Mouse (Mus musculus): ENCODE data around the gene Baz2b. TPM values are rescaled to one million over a fixed set of nuclear protein-coding genes. Genes with fewer than 3 reads are reported as not detected.
A peak's percentile ranks its signal among the peaks of the same experiment; 100 is the strongest.

Gene Baz2b
- 74.7 and 81.8 TPM in 2 replicates for polyA plus RNA-seq (2014; fragmentation: Nextera tagmentation; extraction: Ambion mirVana)

DNA sequence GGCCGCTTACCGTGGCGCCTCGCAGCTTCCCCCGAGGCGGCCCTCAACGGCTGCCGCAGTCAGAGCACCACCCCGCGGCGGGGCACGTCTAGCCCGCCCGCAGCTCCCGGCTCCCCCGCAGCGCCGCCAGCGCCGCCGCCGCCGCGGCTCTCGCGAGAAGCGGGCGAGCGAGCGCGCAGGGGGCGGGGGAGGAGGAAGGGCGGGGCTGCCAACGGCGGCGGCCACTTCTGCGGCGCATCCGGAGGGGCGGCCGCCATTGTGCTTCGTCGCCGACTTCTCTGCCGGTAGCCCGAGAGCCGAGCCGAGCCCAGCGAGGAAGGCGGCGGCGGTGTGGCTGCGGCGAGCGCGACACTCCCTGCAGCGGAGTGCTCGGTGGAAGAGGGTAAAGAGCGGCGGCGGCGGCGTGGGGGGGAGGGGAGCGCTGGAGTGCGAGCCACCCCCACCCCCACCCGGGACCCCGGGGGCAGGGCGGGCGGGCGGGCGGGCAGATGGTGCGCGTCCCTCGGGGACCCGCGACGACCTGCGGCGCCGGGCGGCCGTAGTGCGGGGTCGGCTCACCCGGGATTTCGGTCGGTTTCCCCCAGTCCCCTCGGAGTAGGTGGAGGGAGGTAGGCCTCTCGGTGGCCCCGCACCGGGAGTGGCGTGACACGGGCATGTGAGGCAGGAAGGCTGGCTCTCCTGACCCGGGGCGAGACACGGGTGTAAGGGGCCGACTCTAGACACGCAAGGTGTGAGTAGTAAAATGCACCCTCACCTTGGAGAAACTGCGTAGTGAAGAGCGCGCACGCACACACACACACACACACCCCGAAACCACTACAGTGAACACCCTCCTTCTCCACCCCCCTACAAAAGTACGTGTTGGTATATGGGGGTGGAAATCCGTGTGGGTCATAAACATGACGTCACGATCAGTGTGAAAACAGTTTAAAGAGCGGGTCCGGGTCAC is at the start of gene Baz2b, which contains the start of gene March7:
TSS of gene Baz2b (minus strand) at position 137 of the 949 bp plus-strand sequence.
TSS of gene March7 (plus strand) at position 185 of the 949 bp plus-strand sequence.
- Histone ChIP-seq H3K27me3 (ENCODE audit: control insufficient read depth, insufficient read depth, low read length) (no peaks in the 10 kb centered on the region), H3K4me3 (ENCODE audit: low read depth, low read length) (peak within 1 kb of the TSS; percentile 93), H3K36me3 (ENCODE audit: control insufficient read depth, insufficient read depth, low read length) (no peaks in the 10 kb centered on the region), H3K4me1 (ENCODE audit: control insufficient read depth, insufficient read depth, low read length) (peaks cover 17% of the 10 kb centered on the region), H3K9me3 (ENCODE audit: control insufficient read depth, low read length) (no peaks in the 10 kb centered on the region), H3K27ac (ENCODE audit: low read depth, low read length) (peak within 1 kb of the TSS; percentile 87), H3K9ac (ENCODE audit: low read length) (peak within 1 kb of the TSS; percentile 95), H3K4me2 (peak within 1 kb of the TSS; percentile 70)
- peak; percentile 98 for DNase-seq (ENCODE audit: low spot score, missing footprints)
- peak; percentile 94 for ATAC-seq (ENCODE audit: low FRiP score)
- WGBS = under 1% methylated on average over 63 of the region's 109 CpGs

DNA sequence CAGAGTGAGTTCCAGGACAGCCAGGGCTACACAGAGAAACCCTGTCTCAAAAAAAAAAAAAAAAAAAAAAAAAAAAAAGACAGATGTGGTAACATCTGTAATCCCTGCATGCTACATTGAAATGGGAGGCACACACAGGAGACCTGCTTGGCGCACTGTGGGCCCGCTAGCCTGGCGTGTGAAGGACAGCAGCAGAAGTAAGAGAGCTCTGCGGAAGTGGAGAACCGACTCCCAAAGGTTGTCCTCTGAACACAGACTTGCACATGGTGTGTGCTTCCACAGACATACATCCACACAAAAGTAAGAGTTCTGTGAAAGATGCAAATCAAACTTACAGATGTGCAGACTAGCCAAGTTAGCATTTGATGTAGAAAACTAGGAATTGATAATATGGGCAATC is 49.5 kb upstream of the Baz2b start:
- ATAC-seq (ENCODE audit: low FRiP score) = no peak
- Histone ChIP-seq H3K4me1 (ENCODE audit: control insufficient read depth, insufficient read depth, low read length) (no peaks in the 10 kb centered on the region), H3K9me3 (ENCODE audit: control insufficient read depth, low read length) (no peaks in the 10 kb centered on the region), H3K36me3 (ENCODE audit: control insufficient read depth, insufficient read depth, low read length) (no peaks in the 10 kb centered on the region), H3K9ac (ENCODE audit: low read length) (no peak overlapping the region), H3K27ac (ENCODE audit: low read depth, low read length) (no peak overlapping the region), H3K4me2 (no peak overlapping the region), H3K4me3 (ENCODE audit: low read depth, low read length) (no peak overlapping the region), H3K27me3 (ENCODE audit: control insufficient read depth, insufficient read depth, low read length) (no peaks in the 10 kb centered on the region)
- DNase-seq (ENCODE audit: low spot score, missing footprints) = peak; percentile 81
- 97% methylated on average over 5 of the region's 5 CpGs for WGBS

DNA sequence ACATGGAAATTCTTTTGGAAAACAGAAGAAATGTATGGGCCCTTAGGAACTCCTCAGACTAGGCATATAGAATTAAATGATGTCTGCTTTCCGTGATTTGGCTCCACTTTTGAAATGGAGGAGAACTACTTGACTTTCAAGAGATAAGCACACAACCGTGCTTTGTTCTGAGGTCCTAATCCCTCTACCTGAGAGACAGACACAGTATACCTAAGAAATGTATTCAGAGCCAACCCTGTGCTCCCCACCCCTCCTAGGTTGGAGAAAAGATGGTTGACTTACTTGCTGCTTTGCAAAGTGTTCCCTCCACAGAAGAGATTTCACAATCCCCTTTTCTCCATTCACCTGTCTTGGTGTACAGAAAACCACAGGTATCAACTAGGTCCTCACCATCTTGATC is 47.1 kb upstream of the Baz2b start:
- Histone ChIP-seq H3K27ac (ENCODE audit: low read depth, low read length) (no peak overlapping the region), H3K9me3 (ENCODE audit: control insufficient read depth, low read length) (no peaks in the 10 kb centered on the region)
- DNase-seq (ENCODE audit: low spot score, missing footprints) = no peak

DNA sequence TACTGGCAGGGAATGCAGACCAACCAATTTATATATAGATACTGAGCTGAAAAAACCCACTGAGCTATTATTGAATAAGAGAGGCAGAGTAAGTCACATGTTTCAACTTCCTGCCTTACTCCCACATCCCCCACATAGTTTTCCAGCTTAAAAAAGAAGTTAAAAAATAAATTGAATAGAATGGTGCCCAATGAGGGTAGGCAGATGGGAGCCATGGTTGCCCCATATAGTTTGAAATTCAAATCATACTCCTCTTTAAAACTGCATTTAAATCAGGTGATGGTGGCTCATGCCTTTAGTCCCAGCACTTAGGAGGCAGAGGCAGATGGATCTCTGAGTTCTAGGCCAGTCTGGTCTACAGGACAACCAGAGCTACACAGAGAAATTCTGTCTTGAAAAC is 43.9 kb upstream of the Baz2b start:
- no peak overlapping the region for H3K4me3 ChIP-seq (ENCODE audit: low read depth, low read length)
- no peaks in the 10 kb centered on the region for H3K4me1 ChIP-seq (ENCODE audit: control insufficient read depth, insufficient read depth, low read length)
- ATAC-seq (ENCODE audit: low FRiP score) (no peak), DNase-seq (ENCODE audit: low spot score, missing footprints) (no peak)
- H3K36me3 ChIP-seq (ENCODE audit: control insufficient read depth, insufficient read depth, low read length) = no peaks in the 10 kb centered on the region
- H3K9me3 ChIP-seq (ENCODE audit: control insufficient read depth, low read length) = no peaks in the 10 kb centered on the region
- no peak overlapping the region for H3K9ac ChIP-seq (ENCODE audit: low read length)
- no peak overlapping the region for H3K4me2 ChIP-seq
- no peak overlapping the region for H3K27ac ChIP-seq (ENCODE audit: low read depth, low read length)
- H3K27me3 ChIP-seq (ENCODE audit: control insufficient read depth, insufficient read depth, low read length) = no peaks in the 10 kb centered on the region

More for the DNA sequence above, 47.1 kb upstream of the Baz2b start:
- Histone ChIP-seq H3K4me2 (no peak overlapping the region), H3K27me3 (ENCODE audit: control insufficient read depth, insufficient read depth, low read length) (no peaks in the 10 kb centered on the region), H3K4me1 (ENCODE audit: control insufficient read depth, insufficient read depth, low read length) (no peaks in the 10 kb centered on the region), H3K36me3 (ENCODE audit: control insufficient read depth, insufficient read depth, low read length) (no peaks in the 10 kb centered on the region), H3K4me3 (ENCODE audit: low read depth, low read length) (no peak overlapping the region), H3K9ac (ENCODE audit: low read length) (no peak overlapping the region)
- 88% methylated on average over 2 of the region's 2 CpGs for WGBS
- no peak for ATAC-seq (ENCODE audit: low FRiP score)

DNA sequence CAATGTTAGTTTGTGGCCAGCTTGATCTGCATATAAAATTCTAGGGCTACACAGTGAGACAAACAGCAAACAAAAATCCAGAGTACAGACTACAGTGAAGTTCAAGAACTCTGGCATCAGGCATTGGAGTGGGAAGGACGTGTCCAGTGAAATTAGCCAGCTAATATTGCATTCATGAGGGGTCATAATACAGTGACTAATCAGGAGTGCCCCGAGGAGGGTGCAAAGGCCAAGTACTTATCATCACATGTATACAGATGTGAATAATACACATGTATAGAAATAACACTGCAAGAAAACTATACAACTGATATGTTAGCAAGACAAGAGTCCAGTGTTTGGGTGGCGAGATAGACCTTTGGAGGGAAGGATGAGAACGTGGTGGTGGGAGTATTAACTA is 43.1 kb upstream of the Baz2b start:
- ATAC-seq (ENCODE audit: low FRiP score) (no peak), DNase-seq (ENCODE audit: low spot score, missing footprints) (no peak)
- Histone ChIP-seq H3K9me3 (ENCODE audit: control insufficient read depth, low read length) (no peaks in the 10 kb centered on the region), H3K9ac (ENCODE audit: low read length) (no peak overlapping the region), H3K4me3 (ENCODE audit: low read depth, low read length) (no peak overlapping the region), H3K4me2 (no peak overlapping the region), H3K27ac (ENCODE audit: low read depth, low read length) (no peak overlapping the region), H3K4me1 (ENCODE audit: control insufficient read depth, insufficient read depth, low read length) (no peaks in the 10 kb centered on the region), H3K27me3 (ENCODE audit: control insufficient read depth, insufficient read depth, low read length) (no peaks in the 10 kb centered on the region), H3K36me3 (ENCODE audit: control insufficient read depth, insufficient read depth, low read length) (no peaks in the 10 kb centered on the region)
- WGBS = 85% methylated on average over 4 of the region's 4 CpGs

DNA sequence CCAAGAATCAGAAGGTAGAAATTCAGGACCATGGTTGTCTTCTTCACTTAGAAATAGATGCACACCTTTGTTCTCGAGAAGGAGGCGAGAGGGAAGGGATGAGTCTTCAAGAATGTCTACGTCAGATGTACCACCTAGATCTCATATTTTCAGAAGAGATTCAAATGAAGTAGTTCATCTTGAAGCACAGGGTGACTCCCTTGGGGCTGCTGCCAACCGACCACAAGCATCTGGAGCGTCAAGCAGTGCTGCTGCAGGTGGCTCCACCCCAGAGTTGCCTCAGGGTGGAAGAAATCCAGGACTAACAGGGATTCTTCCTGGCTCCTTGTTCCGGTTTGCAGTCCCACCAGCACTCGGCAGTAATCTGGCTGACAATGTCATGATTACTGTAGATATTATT is 24.9 kb upstream of the Baz2b start:
- DNase-seq (ENCODE audit: low spot score, missing footprints) (no peak), ATAC-seq (ENCODE audit: low FRiP score) (no peak)
- 92% methylated on average over 7 of the region's 7 CpGs for WGBS
- Histone ChIP-seq H3K9ac (ENCODE audit: low read length) (no peak overlapping the region), H3K27ac (ENCODE audit: low read depth, low read length) (no peak overlapping the region), H3K36me3 (ENCODE audit: control insufficient read depth, insufficient read depth, low read length) (peaks cover 7% of the 10 kb centered on the region; the same call in 1 of the 2 replicates), H3K4me1 (ENCODE audit: control insufficient read depth, insufficient read depth, low read length) (no peaks in the 10 kb centered on the region), H3K9me3 (ENCODE audit: control insufficient read depth, low read length) (no peaks in the 10 kb centered on the region), H3K27me3 (ENCODE audit: control insufficient read depth, insufficient read depth, low read length) (no peaks in the 10 kb centered on the region), H3K4me2 (no peak overlapping the region), H3K4me3 (ENCODE audit: low read depth, low read length) (no peak overlapping the region)

DNA sequence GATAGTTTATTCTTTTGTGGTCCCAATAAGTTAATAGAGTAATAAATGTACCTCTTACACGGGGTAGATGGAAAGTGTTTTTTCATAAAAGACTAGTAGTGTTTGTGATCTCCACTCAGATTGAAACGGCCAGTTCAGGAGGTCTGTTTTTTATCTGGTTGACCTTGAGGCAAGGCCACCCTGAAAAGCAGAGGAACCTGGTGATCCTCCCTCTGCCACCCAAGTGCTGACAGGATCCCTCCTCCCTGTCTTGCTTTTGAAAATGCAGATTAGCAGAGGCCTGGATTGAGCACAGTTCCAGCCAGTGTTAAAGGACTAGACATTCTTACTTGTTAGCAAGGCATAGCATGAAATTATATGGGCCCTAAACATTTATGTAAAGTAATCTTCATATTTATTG is 23.5 kb upstream of the Baz2b start:
- Histone ChIP-seq H3K4me2 (no peak overlapping the region), H3K9ac (ENCODE audit: low read length) (no peak overlapping the region), H3K36me3 (ENCODE audit: control insufficient read depth, insufficient read depth, low read length) (peaks cover 7% of the 10 kb centered on the region; the same call in 1 of the 2 replicates), H3K4me1 (ENCODE audit: control insufficient read depth, insufficient read depth, low read length) (no peaks in the 10 kb centered on the region), H3K27ac (ENCODE audit: low read depth, low read length) (no peak overlapping the region), H3K9me3 (ENCODE audit: control insufficient read depth, low read length) (no peaks in the 10 kb centered on the region), H3K4me3 (ENCODE audit: low read depth, low read length) (no peak overlapping the region), H3K27me3 (ENCODE audit: control insufficient read depth, insufficient read depth, low read length) (no peaks in the 10 kb centered on the region)
- ATAC-seq (ENCODE audit: low FRiP score) (no peak), DNase-seq (ENCODE audit: low spot score, missing footprints) (no peak)
- WGBS = 75% methylated on average over 2 of the region's 2 CpGs

DNA sequence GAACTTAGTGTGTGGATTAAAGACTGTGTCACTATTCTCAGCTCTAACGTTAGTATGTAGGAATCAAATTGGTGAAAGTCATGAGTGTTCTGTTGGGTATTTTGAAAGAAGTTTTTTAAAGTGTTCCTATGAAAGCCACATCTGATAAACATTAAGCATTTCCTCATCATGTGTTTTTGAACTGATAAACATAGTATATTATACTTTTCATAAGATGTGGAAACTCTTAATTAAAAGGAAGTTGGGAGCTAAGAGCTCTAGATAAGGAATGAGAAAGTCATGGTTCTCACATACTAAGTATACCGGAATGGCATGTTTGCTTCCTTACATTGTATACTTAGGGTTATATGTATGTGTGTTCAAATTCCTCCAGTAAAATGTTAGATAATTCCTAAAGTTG is 20.7 kb upstream of the Baz2b start:
- no peak for ATAC-seq (ENCODE audit: low FRiP score)
- DNase-seq (ENCODE audit: low spot score, missing footprints) = no peak

DNA sequence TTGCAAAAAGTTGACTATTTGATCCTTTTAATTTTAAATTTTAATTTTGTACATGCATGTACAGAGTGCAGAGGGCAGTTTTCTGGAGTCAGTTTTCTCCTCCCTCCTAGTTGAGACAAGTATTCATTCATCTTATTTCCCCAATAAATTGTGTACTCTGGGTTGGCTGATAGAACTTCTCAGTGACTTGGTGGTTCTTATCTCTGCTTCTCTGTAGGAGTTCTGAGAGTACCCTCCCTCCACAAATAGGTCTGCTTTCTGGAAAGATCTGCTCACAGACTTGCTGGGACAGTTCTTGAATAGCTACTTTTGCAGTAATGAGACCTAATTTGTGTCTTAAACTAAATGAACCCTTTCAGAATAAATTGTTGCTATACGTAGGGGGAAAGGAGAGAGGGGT is 18.8 kb upstream of the Baz2b start:
- Histone ChIP-seq H3K36me3 (ENCODE audit: control insufficient read depth, insufficient read depth, low read length) (0 out of 2 replicates have a peak, but pooled peaks cover 3% of the 10 kb centered on the region), H3K27me3 (ENCODE audit: control insufficient read depth, insufficient read depth, low read length) (no peaks in the 10 kb centered on the region)

More for the DNA sequence above, 20.7 kb upstream of the Baz2b start:
- Histone ChIP-seq H3K9ac (ENCODE audit: low read length) (no peak overlapping the region), H3K4me3 (ENCODE audit: low read depth, low read length) (no peak overlapping the region), H3K4me2 (no peak overlapping the region), H3K27me3 (ENCODE audit: control insufficient read depth, insufficient read depth, low read length) (no peaks in the 10 kb centered on the region), H3K9me3 (ENCODE audit: control insufficient read depth, low read length) (no peaks in the 10 kb centered on the region), H3K27ac (ENCODE audit: low read depth, low read length) (no peak overlapping the region), H3K4me1 (ENCODE audit: control insufficient read depth, insufficient read depth, low read length) (no peaks in the 10 kb centered on the region), H3K36me3 (ENCODE audit: control insufficient read depth, insufficient read depth, low read length) (peaks cover 7% of the 10 kb centered on the region; the same call in 1 of the 2 replicates)
- WGBS = 95% methylated on average over 2 of the region's 2 CpGs

More for the DNA sequence above, 18.8 kb upstream of the Baz2b start:
- no peak for DNase-seq (ENCODE audit: low spot score, missing footprints)
- Histone ChIP-seq H3K9me3 (ENCODE audit: control insufficient read depth, low read length) (no peaks in the 10 kb centered on the region), H3K4me1 (ENCODE audit: control insufficient read depth, insufficient read depth, low read length) (no peaks in the 10 kb centered on the region), H3K4me3 (ENCODE audit: low read depth, low read length) (no peak overlapping the region), H3K9ac (ENCODE audit: low read length) (no peak overlapping the region), H3K4me2 (no peak overlapping the region), H3K27ac (ENCODE audit: low read depth, low read length) (no peak overlapping the region)
- 93% methylated on average over 1 of the region's 1 CpGs for WGBS
- no peak for ATAC-seq (ENCODE audit: low FRiP score)
